Mouse (Mus musculus): ENCODE data around the gene Hrct1.

The Hrct1 gene

DNA sequence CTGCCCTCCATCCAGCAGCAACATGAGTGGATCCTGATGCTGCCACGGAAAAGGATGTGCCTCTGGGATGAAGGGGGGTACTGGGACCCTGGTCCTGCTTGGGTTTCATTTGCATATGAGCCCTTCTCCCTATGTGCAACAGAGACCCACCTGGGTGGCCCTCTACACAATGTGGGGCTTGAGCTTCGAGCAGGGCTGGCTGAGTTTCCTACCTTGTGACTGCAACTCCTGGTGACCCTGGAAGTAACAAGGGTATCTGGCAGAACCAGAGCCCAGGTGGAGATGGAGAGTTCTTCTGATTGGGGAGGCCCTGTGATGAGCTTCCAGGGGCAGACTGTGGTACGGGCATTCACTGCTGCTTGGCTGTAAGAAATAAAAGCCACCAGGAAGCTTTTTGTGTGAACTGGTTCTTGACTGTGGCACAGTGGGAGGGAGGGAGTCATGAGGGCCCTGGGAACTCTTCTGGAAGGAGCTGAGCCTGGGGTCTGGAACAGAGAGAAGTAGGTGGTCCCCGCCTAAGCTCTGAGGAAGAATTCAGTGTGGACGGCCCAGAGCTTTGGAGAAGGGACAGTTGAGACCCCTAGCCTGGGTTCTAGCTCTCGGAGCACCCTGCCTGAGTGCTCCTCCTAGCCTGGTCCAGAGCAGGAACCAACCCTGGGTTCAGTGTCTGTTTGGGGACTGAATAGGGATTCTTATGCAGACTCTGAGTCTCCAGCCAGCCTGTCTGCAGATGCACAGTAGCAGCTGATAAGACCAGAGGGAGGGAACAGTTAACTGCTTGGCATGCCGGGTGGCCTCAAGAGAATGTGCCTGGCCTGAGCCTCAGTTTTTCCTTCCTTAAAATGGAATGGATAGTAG lies 959 bp downstream of the Hrct1 start:
- in situ Hi-C loops (cut with MboI, MseI): no loop called here

DNA sequence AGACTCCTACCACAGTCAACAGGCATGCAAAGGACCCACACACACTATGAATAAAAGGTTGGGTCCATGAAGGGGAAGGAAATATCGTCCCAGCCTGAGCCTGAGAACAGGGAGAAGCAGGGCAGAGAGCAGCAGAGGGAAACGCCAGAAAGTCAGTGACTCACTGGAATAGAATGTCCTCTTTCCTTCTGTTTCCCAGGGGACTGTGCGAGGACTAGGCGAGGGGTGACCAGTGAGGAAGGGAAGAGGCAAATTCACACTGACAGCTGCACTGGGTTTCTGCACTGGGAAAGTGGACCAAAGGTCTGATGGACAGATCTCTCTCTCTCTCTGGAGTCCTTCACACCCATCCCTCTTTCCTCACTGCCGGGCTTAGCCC lies 1.6 kb downstream of the Hrct1 start:
- in situ Hi-C loops (cut with MboI, MseI): no loop called here

DNA sequence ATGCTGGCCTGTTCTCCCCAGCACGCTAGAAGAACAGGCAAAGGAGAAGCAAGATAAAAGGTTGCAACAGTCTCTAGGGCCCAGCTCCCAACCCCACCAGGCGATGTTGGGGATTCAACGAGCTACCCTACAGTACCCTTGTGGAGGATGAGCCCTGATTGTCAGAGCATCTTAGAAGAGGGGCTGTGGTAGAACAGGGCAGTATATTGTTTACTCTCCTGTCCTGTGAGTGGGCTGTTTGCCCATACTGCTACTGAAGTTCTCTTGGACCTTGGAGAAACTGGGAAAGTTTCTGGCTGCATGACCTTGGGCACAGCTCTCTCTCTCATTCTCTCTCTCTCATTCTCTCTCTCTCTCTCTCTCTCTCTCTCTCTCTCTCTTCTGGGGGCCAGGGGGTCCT lies 2.1 kb downstream of the Hrct1 start:
- in situ Hi-C loops (cut with MboI, MseI): no loop called here

DNA sequence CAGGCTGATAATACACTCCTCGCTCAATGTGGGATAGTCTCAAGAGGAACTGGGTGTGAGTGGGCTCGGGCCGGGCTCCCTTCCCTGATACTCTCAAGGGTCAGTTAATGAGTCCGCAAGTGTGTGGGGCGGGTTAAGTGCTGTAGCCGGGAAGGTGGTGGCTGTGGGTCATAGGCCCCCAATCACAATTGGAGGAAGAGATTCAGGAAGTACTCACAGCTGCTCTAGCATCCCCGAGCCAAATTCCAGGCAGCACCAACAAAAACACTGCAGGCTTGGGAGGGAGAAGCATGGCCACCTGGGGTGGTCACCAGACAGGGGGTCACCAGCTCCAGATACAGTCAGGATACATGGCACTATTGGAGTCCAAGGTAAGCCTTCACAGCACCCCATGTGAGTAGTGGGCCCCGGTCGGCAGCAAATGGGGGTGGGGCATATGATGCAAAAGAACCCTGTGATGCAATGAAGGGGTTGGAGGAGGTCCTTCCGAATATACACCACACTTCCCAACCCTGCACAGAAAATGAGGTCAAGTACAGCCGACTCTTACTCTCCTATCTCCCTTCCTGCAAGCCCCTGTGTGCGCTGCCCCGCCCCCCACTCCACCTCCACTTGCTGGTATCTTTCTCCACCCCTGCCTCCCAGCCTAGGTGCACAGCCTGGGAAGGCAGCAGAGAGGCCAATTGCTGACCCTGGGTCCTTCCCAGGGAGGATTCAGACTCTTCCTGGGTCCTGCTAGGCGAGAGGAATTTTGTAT lies 3.0 kb downstream of the Hrct1 start, which contains the start of gene Spaar:
Gene Spaar (plus strand): TSS at position 241 of the 757 bp plus-strand sequence.
- in situ Hi-C loops (cut with MboI, MseI): no loop called here

DNA sequence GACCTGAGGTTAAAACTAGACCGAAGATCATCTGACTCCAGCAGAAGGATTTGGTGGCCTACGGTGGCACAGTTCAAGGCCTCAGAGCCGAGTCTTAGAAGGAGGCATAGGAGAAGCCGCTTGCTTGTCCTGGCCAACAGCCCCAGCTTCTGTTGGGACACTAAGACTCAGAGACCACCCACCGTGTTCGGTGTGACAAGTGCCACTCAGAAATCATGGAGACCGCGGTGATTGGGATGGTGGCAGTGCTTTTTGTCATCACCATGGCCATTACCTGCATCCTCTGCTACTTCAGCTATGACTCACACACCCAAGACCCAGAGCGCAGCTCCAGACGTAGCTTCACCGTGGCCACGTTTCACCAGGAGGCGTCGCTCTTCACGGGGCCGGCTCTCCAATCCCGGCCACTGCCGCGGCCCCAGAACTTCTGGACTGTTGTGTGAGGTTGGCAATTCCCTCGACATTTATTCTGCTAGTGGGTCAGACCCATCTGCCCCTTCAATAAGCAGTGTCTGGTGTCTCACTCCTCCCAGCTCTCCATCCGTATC lies 3.8 kb downstream of the Hrct1 start:
- in situ Hi-C loops (cut with MboI, MseI): no loop called here

DNA sequence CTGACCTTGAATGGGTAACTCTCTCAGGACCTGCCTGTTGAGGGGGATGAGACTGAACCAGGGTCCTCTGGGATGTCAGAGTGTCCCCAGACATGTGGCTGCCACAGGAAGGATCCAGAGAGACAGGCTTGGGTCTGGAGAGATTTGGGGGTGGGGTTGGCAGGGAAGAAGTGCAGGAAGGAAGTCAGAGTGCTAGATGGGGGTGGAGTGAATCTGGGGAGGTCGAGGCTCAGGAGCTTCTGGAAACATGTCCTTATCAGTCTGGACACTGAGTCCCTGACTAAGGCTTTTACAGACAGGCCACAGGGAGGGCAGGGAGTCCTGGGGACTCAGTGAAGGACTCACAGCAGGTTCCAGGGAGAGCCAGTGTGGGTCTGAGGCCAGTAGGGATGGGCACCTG lies 5.2 kb downstream of the Hrct1 start:
- in situ Hi-C loops (cut with MboI, MseI): no loop called here

DNA sequence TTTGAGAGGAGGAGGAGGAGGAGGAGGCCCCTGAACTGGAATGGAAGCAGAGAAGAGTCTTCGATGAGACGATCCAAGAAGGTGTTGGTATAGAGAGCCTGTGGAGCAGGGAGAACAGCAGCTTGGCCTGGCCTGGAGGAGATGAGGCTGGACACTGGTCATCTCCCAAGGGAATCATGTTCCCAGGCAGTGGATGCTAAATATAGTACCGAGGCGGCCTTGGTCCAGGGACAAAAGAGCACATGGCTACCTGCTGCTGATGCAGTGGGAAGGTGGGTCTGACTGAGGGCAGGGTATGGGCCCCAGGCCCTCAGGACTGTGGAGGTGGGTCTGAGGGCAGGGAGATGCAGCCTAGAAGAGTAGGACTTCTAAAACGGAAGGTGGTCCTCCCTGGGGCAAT lies 6.2 kb downstream of the Hrct1 start:
- in situ Hi-C loops (cut with MboI, MseI): no loop called here

DNA sequence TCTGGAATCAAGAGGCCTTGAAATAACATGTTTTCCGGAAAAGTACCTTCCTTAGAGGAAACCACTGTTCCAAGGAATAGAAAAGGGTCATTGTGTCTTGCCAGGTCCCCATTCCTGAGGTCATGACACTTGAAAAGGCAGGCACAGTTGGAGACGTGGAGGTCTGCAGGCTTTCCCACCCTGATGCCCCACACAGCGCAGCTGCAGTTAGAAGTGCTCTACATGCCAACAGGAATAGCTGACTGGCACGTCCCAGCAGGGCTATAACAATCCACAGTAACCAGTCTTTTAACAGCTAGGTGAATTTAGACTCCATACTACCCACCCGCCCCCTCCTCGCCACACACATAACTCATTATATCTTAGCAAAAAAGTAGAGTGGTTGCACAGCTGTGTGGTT lies 10.2 kb downstream of the Hrct1 start:
- in situ Hi-C loops (cut with MboI, MseI): no loop called here

DNA sequence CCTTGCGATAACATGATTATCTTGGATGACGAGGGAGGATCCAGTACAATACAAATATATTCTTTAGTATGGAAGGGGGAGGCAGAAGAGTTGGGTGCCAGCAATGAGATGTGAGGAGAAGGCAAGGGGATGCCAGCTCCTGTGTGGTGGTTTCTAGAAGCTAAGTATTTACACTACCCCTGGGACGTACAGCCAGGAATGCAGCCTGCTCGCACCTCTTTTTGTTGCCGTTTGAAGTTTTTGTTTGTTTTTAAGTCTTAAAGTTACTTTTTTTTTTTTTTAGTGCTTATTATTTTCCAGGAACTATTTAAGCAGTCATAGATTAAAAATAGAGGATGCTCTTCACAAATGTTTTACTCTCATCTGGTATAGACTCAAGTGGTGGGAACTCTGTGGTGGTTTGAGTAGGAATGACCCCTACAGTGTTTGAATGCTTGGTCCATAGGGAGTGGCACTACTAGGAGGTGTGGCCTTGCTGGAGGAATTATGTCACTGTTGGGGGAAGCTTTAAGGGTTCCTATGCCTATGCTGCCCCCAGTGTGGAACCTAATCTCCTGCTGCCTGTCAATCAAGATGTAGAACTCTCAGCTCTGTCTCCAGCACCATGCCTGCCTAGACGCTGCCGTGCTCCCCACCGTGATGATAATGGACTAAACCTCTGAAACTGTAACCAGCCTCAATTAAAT lies 12.1 kb downstream of the Hrct1 start:
- in situ Hi-C loops (cut with MboI, MseI): no loop called here

DNA sequence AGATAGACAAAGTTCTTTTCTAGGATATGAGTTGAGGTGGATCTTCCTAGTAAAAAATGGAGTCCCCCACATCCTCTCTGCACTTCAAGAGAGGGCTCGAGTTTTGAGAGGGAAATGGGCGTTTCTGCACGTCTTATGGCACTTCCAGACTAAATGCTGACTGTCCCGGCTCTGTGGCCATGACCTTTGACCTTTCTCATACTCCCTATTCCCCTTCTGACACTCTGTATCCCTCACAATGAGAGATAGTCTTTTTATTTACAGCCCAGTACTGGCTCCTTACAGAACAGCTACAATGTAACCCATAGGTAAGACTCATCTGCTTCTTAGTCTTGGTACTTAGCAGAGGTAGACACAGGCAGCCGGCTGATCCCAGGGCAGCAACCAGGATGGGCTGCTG lies 14.5 kb downstream of the Hrct1 start:
- in situ Hi-C loops (cut with MboI, MseI): no loop called here

DNA sequence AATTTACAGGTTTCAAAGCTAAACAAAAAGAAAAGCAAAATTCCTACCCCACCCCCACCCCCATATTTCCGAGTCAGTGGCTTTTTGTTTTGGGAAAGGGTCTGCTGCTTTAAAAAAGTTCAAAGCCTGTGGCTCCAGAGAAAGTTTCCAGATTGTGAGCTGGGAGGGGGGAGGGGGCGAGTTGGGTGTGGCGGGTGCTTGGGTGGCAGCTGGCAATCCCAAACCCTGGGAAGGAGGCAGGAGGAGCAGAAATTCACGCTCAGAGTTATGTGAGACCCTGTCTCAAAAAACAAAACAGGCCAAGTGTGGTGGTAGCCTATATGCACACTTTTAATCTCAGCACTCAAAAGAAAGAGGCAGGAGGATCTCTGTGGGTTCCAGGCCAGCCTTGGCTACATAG lies 15.6 kb downstream of the Hrct1 start:
- in situ Hi-C loops (cut with MboI, MseI): no loop called here

DNA sequence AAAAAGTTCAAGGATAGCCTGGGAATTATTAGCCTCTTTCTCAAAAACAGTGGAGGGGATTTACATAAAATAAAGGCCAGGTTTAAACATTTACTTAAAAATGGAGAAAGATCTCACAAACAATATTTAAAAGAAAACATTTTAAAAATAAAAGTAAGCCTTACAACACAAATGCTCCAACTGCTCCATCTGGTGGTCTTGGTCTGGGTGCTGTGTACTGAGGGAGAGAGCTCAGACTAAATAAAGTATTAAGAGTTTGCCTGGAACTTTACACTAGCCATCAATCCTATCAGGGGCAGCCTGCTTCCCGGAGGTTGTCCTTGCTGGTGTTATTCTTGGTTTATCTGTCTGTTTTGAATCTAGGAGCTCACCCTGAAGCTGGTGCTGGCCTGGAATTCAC lies 16.1 kb downstream of the Hrct1 start:
- in situ Hi-C loops (cut with MboI, MseI): no loop called here

DNA sequence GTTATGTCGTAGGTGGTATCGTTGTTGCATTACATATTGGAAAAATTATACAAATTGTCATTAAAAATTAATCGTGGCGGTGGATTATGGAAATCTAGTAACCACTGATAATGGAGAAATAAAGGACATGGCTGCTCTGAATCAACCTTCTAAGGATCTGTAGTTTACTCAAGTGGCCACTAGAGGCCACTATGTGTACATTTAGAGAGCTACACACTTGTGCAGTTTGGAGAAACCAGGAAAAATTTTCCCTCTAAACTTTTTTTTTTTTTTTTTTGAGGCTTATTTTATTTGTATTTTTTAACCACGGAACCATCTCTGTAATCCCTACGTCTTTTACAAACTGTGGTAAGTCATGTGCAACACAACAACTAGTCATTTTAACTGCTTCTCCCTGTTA lies 18.2 kb downstream of the Hrct1 start:
- in situ Hi-C loops (cut with MboI, MseI): no loop called here

DNA sequence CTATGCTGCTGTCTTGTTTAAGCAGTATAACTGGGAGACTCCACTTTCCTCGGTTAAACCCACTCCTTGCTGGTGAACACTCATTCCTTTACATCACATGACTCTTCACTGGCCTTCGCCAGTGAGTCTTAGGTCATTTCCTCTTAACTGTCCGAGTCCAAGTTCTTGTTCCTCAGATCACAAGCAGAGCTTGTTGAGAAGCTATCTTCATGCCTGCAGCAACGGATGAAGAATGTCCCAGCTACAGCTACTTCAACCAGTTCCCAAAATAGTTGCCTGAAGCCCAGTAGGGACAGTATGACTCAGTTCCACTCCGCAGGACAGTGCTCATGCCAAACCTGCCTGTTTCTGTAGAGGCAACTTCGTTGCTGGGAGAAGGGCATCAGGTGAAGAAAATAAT lies 30.2 kb downstream of the Hrct1 start:
- in situ Hi-C loops (cut with MboI, MseI): no loop called here

DNA sequence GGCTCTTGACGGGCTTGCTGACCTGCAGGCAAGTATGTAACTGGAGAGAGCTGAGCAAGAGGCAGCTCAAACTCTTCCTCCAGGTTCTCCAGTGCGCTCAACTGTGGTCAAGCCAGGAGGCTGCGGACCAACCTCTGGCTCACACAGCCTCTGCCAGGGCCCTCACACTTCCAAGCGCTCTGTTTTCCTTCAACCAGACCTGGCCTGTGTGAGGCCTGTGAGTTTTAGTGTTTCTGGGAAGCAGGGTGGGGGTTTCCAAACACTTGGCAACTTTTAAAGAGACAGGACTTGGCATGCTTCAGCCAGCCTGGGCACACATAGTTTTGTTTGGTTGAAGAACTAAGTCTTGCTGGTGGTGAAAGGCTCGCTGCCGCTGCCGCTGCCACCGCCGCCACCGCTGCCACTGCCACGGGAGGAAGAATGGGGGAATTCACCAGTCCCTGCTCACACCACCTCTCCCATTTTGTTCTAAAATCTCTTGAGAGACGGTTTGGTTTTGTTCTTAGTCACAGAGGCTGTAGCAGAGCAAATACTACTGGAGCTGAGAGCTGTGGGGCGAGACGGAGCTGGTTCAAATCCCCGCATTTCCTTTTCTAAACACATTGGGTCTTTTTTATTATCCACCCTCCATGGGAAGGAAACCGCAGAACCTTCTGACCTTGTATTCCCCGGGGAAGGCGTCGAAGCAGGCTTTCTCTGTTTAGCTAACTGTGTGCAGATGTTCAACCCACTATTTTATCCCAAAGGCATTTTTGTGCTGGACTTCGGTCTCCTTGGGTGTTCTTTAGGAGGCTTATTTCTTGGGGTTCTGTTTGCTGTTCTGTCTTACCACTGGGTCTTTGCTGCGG lies 32.8 kb downstream of the Hrct1 start:
- in situ Hi-C loops (cut with MboI, MseI): no loop called here

DNA sequence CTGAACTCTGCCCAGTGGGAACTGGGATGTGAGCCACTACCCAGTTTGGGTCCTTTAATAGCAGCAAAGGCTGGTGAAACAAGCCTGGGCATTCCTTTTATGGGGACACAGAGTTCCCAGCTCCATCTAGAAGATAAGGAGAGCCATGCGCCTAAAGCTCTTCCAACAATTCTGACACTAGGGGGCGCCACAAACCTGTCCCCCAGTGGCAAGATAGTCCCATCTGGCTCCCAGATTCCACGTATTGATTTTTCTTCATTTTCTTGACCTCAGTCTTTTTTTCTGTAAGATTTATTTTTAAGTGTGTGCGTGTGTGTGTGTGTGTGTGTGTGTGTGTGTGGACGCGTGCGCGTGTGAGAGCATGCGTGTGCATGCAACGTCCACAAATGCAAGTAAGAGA lies 33.5 kb downstream of the Hrct1 start:
- in situ Hi-C loops (cut with MboI, MseI): no loop called here

DNA sequence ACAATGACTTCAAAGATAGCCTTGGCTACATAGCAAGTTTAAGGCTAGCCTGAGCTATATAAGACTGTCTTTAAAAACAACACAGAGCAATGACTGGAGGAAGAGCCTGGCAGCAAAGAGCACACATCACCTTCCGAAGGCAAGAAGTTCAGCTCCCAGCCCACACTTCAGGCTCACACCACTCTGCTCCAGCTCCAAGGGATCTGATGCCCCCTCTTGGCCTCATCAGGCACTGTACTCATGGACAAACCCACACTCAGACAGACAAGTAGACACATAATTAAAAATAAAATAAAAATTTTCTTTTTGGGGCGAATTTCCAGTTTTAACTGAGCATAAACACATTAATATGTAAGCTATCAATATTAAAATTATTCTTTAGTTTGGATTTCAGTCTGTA lies 34.3 kb downstream of the Hrct1 start:
- in situ Hi-C loops (cut with MboI, MseI): no loop called here

DNA sequence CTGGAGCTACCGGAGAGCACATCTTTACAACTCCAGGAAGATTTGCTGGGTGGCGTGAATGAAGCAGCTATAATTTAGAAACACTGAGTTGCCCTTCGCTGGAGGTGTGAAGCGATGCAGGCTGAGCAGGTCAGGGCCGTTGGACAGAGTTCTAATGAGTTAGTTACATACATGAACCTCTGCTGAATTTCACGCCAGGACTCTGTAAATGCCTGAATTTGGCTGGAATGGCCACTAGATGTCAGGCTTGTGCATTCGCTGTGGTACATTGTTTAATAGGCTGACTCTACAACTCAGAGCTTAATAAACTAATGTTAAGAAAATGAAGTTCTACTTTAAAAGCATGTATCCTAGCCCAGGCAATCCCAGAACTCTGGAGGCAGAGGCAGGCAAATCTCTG lies 36.4 kb downstream of the Hrct1 start:
- in situ Hi-C loops (cut with MboI, MseI): no loop called here

DNA sequence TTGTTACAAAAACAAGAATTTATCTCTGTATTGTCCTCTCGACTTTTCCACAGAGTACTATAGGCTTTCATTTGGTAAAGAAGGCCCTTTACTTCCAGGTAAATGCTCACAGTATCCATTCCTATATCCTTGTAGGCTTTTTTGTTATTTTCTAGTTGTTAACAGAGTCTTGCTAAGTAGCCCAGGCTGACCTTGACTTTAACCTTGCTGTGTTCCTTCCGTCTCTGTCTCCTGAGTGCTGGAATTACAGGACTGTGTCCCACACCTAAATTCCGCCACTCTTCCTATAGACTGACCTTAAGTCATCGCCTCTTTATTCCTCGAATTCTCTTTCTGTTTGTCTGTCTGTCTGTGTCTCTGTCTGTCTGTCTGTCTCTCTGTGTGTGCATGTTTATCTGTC lies 41.4 kb downstream of the Hrct1 start:
- in situ Hi-C loops (cut with MboI, MseI): loop anchor here (5.0 kb wide), 1 partner anchor 84 kb away; the partner anchor contains the start of gene Olfr155

DNA sequence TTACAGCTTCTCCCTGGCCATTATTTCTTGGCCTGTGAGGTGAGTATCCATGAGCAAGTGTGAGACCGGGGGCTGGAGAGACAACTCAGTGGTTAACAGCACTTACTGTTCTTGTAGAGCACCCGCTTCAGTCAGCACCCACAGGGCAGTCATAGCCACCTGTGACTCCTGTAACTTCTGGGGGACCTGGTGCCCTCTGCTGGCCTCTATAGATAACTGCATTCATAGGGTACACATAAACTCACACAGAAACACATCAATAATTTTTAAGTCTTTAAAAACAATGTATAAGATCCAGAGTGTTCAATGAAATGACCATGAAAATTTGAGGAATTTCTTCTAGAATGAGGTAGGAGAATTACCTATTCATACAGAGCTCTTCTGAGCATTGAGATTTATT lies 42.4 kb downstream of the Hrct1 start:
- in situ Hi-C loops (cut with MboI, MseI): loop anchor here (5.0 kb wide), 1 partner anchor 83 kb away; the partner anchor contains the start of gene Olfr155

DNA sequence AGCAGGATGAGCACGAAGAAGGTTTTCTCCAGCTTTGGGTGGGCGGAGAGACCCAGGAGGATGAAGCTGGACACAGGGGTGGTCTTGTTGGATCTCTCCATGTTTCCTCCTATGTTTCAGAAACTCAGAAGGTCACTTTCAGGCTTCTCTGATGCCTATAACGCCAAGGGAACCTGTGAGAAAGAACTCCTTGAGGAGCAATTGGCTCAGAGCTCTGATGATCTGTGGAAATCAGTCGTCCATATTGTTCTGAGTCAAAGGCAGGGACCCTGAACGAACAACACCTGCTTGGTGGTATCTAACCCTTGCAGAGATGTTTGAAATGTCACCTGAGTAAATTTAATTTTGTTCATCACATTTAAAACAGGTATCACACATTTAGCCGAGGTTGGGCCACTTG lies 43.9 kb downstream of the Hrct1 start, which contains the start of gene Olfr159:
Gene Olfr159 (minus strand): TSS at position 101 of the 400 bp plus-strand sequence.
- in situ Hi-C loops (cut with MboI, MseI): no loop called here

Measured in T-helper 2 cell (primary cell).